Mouse (Mus musculus) neural tube, embryonic 15.5 days (tissue): ENCODE results near the gene Etd. TPM values are rescaled to one million over a fixed set of nuclear protein-coding genes. Genes with fewer than 3 reads are reported as not detected.
"Not testable (repeated sequence)": the region's sequence is repeated elsewhere in the genome, so short reads cannot be mapped to it uniquely, and the experiment has no call there.

ENCODE experiments used
- ATAC-seq: fragments of 200-750 bp; cut with Nextera tagmentation; 2 replicates; pipeline ENCODE4 v1.8.0; 2017; ENCODE audit warnings: mild to moderate bottlenecking, moderate TSS enrichment, moderate library complexity; ENCODE audit not compliant: low FRiP score
- H3K27ac ChIP-seq: fragments of 300-500 bp; sonication (generic); replicated peaks from 2 replicates; pipeline ENCODE4 v1.5.1; 2015; ENCODE audit warnings: mild to moderate bottlenecking, inconsistent platforms
- H3K27me3 ChIP-seq: fragments of 300-500 bp; sonication (generic); replicated peaks from 2 replicates; pipeline ENCODE4 v1.6.1; 2015; ENCODE audit warnings: inconsistent platforms
- H3K36me3 ChIP-seq: fragments of 300-500 bp; sonication (generic); 2 replicates; pipeline ENCODE4 v1.6.1; 2015; ENCODE audit warnings: inconsistent platforms
- H3K4me1 ChIP-seq: fragments of 300-500 bp; sonication (generic); 2 replicates; pipeline ENCODE4 v1.6.1; 2015; ENCODE audit warnings: inconsistent platforms
- H3K4me2 ChIP-seq: fragments of 300-500 bp; sonication (generic); 2 replicates; pipeline ENCODE4 v1.6.1; 2015; ENCODE audit warnings: inconsistent platforms, mild to moderate bottlenecking, moderate library complexity
- H3K4me3 ChIP-seq: fragments of 300-500 bp; sonication (generic); replicated peaks from 2 replicates; pipeline ENCODE4 v1.5.1; 2015; ENCODE audit warnings: mild to moderate bottlenecking, inconsistent platforms
- H3K9ac ChIP-seq: fragments of 300-500 bp; sonication (generic); replicated peaks from 2 replicates; pipeline ENCODE4 v1.6.1; 2015; ENCODE audit warnings: mild to moderate bottlenecking, inconsistent platforms
- H3K9me3 ChIP-seq: fragments of 300-500 bp; sonication (generic); replicated peaks from 2 replicates; pipeline ENCODE4 v1.6.1; 2016; ENCODE audit warnings: inconsistent platforms
- WGBS: fragments of 180-500 bp; shearing (Covaris S2); methylation state at CpG from one replicate; pipeline ENCODE4 v1.1.7; 2015; ENCODE audit warnings: mixed read lengths; 5-methylcytosine and 5-hydroxymethylcytosine counted together
- polyA plus RNA-seq: library from polyadenylated mRNA; unstranded; fragments of >200 nt; fragmentation: Nextera tagmentation; extraction: Ambion mirVana; gene quantifications from 2 replicates; pipeline ENCODE4 v1.2.1, GENCODE M21; 2015

The Etd gene
- polyA plus RNA-seq = not detected in 2 replicates

DNA sequence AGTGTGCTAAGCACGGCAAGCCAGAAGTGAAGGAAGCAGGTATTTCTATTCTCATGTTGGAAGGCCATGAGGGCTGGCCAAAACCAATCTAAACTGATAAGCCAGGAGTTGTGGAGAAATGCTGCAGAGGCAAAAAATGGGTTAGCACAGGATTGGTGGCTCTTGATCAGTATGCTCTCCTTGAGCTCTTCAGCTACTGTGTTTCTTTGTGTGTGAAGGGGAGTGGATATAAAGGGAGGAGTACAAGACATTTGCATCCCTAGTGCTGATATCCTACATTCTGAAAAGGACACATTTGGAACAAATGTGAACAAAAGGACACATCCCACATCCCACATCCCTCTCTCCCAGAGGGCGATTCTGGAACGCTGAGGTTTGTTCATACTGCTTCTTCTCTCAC, at the start of gene Etd:
Gene Etd (plus strand): TSS at position 301 of the 400 bp plus-strand sequence.
- no peak for ATAC-seq
- Histone ChIP-seq H3K27me3 (no peaks in the 10 kb centered on the region), H3K27ac (no peak within 1 kb of the TSS), H3K36me3 (no peaks in the 10 kb centered on the region), H3K4me3 (no peak within 1 kb of the TSS), H3K9ac (no peak within 1 kb of the TSS), H3K9me3 (no peaks in the 10 kb centered on the region), H3K4me1 (no peaks in the 10 kb centered on the region), H3K4me2 (no peak within 1 kb of the TSS)
- WGBS = 92% methylated on average over 3 of the region's 3 CpGs

GRCm38 (mm10) chrX:53386362-53386761, 48.4 kb upstream of the Etd start:
- H3K27ac ChIP-seq = no peak overlapping the region
- no peak overlapping the region for H3K9ac ChIP-seq
- H3K27me3 ChIP-seq = no peaks in the 10 kb centered on the region
- WGBS = 85% methylated on average over 3 of the region's 3 CpGs
- no peak overlapping the region for H3K4me3 ChIP-seq
- no peaks in the 10 kb centered on the region for H3K4me1 ChIP-seq
- H3K36me3 ChIP-seq = no peaks in the 10 kb centered on the region
- H3K9me3 ChIP-seq = no peaks in the 10 kb centered on the region
- H3K4me2 ChIP-seq = no peak overlapping the region
- no peak for ATAC-seq

GRCm38 (mm10) chrX:53432888-53433287, 1.8 kb upstream of the Etd start:
- H3K4me1 ChIP-seq = no peaks in the 10 kb centered on the region
- ATAC-seq = no peak
- WGBS = 78% methylated on average over 1 of the region's 1 CpGs

GRCm38 (mm10) chrX:53459573-53459972, 24.9 kb downstream of the Etd start:
- Histone ChIP-seq H3K9me3 (no peaks in the 10 kb centered on the region), H3K36me3 (no peaks in the 10 kb centered on the region), H3K4me2 (no peak overlapping the region), H3K27me3 (no peaks in the 10 kb centered on the region), H3K4me1 (no peaks in the 10 kb centered on the region), H3K9ac (no peak overlapping the region), H3K27ac (no peak overlapping the region), H3K4me3 (no peak overlapping the region)
- ATAC-seq = no peak
- WGBS = 56% methylated on average over 3 of the region's 3 CpGs

More at GRCm38 (mm10) chrX:53432888-53433287, 1.8 kb upstream of the Etd start:
- no peaks in the 10 kb centered on the region for H3K27me3 ChIP-seq
- no peak overlapping the region for H3K4me2 ChIP-seq
- H3K9ac ChIP-seq = no peak overlapping the region
- H3K36me3 ChIP-seq = no peaks in the 10 kb centered on the region
- H3K27ac ChIP-seq = no peak overlapping the region
- no peaks in the 10 kb centered on the region for H3K9me3 ChIP-seq
- H3K4me3 ChIP-seq = no peak overlapping the region

DNA sequence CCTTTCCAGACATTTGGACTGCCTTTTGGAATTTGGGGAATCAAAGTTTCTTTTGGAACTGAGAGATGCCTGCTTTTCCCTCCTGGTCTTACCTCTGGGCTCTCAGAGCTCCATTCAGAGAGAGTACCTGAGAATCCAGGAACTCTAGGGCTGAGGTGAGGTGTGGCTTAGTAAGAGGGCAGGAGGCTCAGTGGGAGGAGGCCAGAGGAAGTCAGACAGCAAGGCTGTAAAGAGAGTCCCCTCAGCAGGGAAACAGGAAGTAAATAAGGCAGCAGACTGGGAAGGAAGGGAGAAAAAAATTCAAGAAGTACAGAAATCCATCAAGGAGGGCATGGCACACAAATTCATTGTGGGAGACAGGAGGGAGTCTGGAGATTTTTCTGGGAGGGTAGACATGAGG, 29.5 kb downstream of the Etd start:
- H3K27me3 ChIP-seq, ATAC-seq: not testable (repeated sequence)

More for the DNA sequence above, 29.5 kb downstream of the Etd start:
- not testable (repeated sequence) for H3K9me3 ChIP-seq, H3K4me1 ChIP-seq, H3K4me3 ChIP-seq, H3K36me3 ChIP-seq, H3K27ac ChIP-seq, H3K9ac ChIP-seq, H3K4me2 ChIP-seq

Other genes with a start within 250 kb of the Etd start
- gene Plac1, start 194.8 kb upstream of the Etd start, polyA plus RNA-seq = 0.63 and 1.1 TPM in 2 replicates
- 3.8 and 5.2 TPM in 2 replicates for gene Fam122b, start 165.1 kb upstream of the Etd start, polyA plus RNA-seq
- gene Fam122c, start 161.5 kb upstream of the Etd start, polyA plus RNA-seq = not detected in 2 replicates
- gene Mospd1, start 64.4 kb upstream of the Etd start, polyA plus RNA-seq = 38.3 and 38.4 TPM in 2 replicates
- 225 and 274 TPM in 2 replicates for gene Rtl8c, start 173.1 kb downstream of the Etd start, polyA plus RNA-seq
- 0.51 TPM in 1 of 2 replicates, not detected in the other for gene Gm14597, start 174.1 kb downstream of the Etd start, polyA plus RNA-seq
- 230 and 281 TPM in 2 replicates for gene Rtl8a, start 208.8 kb downstream of the Etd start, polyA plus RNA-seq
- gene Rtl8b, start 235.5 kb downstream of the Etd start, polyA plus RNA-seq = 177 and 219 TPM in 2 replicates